Mouse (Mus musculus) mesoderm, embryonic 11.5 days (tissue): ENCODE measurements around the gene Gcsam.

Experiments used
- DNase-seq: peaks from one replicate; pipeline ENCODE4 v3.0.0-alpha.2; 2012; ENCODE audit warnings: low read depth, low spot score

Gcsam gene

GRCm38 (mm10) chr16:45651497-45651896 is 41.3 kb downstream of the Gcsam start:
- no peak for DNase-seq

DNA sequence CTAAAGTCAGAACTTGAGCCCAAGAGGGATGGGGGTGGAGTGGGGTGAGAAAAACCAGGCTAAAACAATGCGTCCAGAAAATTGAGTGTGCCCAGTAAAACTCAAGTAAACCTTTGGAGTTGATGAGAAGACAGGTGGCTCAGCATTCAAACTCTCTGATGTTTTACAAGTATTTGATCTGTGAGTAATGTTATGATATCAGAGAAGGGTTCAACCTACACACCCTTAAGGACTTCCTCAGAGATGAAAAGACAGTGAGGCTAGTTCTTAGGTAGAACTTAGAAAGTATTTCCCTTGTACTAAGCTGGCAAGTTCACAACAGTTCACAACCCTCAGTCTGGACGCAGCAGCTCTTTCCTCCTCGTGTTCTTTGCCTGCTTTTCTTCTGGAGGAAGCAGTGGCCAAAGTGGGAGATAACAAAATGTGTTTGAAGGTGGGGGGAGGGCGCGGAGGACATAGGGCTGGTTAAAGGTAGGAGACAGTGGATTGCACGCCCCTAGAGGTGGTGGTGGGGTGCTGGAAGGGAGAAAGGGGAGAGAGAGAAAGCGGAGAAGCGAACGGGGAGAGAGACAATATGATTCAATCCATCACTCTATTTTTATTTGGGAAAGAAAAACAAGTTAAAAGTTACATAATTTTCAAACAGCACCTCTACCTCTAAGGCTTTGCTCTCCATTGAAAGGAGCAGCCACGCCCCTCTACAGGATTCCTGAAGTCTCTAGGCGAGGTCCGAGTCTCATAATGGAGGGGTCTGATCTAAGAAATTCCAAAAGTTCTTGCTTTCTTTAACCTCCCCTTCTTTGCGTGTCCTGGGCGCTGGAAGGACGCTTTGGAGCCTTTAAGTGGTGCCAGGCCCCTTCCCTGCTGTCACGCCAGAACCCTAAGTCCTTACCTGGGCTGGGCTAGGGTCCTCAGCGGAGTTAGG is 43.1 kb downstream of the Gcsam start:
- no peak for DNase-seq

DNA sequence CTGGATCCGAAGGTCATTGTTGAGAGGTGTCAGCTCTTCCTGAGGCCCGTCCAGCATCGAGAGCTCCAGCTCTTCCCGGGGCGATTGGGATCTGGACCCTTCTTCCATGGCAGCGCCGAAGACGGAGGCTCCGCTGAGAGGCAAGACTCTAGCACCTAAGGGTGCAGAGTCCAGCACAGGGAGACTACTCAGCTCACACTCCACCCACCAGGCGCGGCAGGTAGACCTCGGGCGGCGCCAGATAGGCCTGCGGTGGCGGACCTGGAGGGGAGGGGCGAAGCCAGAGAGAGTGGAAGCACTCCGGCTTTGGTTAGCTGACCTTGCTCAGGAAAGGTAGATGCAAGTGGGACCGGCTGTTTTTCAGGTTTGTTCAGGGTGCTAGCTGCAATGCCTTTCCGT is 43.8 kb downstream of the Gcsam start, which contains the start of gene BC016579:
BC016579 (minus strand) TSS at position 135 of the 399 bp plus-strand sequence.
- no peak for DNase-seq

DNA sequence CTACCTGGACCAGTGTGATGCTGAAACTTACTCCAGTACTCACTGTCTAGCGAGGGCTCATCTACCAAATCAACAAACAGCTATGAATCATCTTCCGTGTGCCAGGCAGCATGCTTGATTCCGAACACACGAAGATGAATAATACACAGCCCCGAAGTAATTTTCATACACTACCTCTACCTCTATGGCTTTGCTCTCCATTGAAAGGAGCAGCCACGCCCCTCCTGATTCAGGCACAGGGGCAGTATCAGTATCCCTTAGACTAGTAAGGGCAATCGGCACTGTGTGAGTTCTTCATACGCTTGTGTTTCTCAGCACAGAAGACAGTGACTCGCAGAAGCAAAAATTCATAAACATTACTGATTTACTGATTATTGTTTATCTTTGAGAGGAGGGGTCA is 44.3 kb downstream of the Gcsam start:
- no peak for DNase-seq

- no peak for DNase-seq
These were observed 47.5 kb downstream of the Gcsam start for GRCm38 (mm10) chr16:45657574-45658159.

DNA sequence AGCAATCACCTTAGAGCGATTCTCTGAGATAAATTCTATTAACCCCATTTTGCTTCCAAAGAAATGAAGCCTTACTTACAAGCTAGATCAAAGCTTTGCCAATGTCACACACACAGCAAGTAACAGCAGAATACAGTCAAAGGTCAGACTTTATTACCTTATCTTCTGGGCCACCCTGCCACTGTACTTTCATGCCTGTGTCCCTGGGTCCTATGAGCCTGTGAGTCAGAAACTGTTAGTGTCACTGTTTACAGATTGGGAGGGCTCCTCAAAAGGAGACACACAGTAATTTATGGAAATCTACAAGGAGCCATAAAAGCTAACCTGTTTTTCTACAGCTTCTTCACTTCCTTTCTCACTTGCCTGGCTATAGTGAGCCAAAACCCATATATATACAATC is 48.1 kb downstream of the Gcsam start:
- no peak for DNase-seq

- no peak for DNase-seq
These were observed 49.4 kb downstream of the Gcsam start for GRCm38 (mm10) chr16:45659596-45659995.

- no peak for DNase-seq
These were observed 52.2 kb downstream of the Gcsam start for GRCm38 (mm10) chr16:45662381-45662780.

DNA sequence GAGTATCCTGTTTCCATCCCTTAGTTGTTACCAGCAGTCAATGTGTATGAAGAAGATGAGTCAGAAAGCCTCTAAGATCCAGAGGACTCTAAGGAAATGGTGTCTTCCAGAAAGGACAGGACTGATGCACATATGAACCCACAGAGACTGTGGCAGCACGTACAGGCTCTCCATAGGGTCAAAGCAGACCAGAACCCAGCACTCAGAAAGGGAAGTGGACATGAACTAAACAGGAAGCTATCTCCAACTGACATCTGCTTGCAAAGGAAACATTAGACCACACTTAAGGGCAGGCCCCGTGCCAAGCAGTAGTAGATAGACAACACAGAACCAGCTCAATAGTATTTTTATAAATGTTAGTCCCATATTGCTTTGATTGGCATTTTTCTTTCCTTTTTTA is 56.0 kb downstream of the Gcsam start:
- no peak for DNase-seq

DNA sequence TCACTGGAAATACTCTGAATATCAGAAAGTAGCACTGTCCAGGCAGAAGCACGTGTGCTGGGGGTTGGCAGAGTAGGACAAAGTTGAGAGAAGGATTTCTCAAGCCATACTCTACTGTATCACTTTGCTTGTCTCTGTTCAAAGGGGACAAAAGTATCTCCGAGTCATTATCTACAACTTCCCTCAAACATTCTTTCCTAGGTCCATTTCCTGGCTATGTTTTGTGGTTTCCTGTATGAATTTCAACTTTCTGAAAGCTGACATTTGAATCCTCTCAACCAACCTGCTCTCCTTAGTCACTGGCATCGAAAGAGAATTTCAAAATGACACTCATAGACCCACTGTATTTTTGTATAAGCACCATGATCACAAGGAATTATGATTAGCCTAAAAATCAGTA is 58.0 kb downstream of the Gcsam start:
- no peak for DNase-seq

- no peak for DNase-seq
These were observed 59.8 kb downstream of the Gcsam start for GRCm38 (mm10) chr16:45670005-45670404.
